Mouse (Mus musculus): ENCODE measurements at regions not wholly inside any gene's neighbourhood (a gene's known extent, or its start where the extent isn't known, plus 50 kb on each side); places are given as distances from the start of the nearest gene placed in this dataset.

DNA sequence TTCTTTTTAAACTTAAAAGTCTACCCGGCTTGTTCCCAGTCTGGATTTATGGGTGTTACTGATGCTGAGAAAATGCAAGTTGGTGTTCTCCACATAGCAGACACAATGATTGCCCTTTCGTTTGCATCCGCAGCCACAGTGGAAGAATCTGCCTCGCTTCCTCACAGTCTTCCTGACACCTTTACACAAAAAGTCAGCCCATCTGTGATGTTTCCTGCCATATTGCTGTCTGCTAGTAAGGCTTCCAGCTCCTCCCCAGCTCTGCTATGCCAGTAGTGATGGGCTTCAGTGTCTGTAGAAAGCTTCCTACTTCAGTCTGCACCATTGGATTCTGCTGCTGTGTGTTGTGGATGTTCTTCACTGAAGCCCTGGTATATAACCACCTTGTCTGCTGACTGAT lies 441.8 kb upstream of the Cwc22 start:
- no peak for TF ChIP-seq EP300 (IDR thresholded peaks at IDR 0.05)
- TF ChIP-seq CTCF (IDR thresholded peaks at IDR 0.05): no peak

All from lung, postnatal 0 days (tissue).